Mouse (Mus musculus): ENCODE data around the gene Fbxl18. TPM values are rescaled to one million over a fixed set of nuclear protein-coding genes. Genes with fewer than 3 reads are reported as not detected.

Gene Fbxl18
- polyA plus RNA-seq (2012; rRNA removed; ENCODE audit: low replicate concordance) = 21.3 and 23.6 TPM in 2 replicates

GRCm38 (mm10) chr5:142894918-142895613 is at the start of gene Fbxl18:
Fbxl18 (minus strand) TSS chr5:142895421.

GRCm38 (mm10) chr5:142906532-142907047 is 11.4 kb upstream of the Fbxl18 start, which contains the start of gene Actb:
Actb (minus strand) TSS chr5:142906754.

GRCm38 (mm10) chr5:142817524-142818434 is 77.4 kb downstream of the Fbxl18 start, which contains the start of gene Tnrc18:
Tnrc18 (minus strand) TSS chr5:142817662.

Other genes with a start within 250 kb of the Fbxl18 start
- gene Slc29a4, start 202.9 kb downstream of the Fbxl18 start, polyA plus RNA-seq (2012; rRNA removed; ENCODE audit: low replicate concordance) = 2.2 and 2.3 TPM in 2 replicates
- 63.2 and 71.6 TPM in 2 replicates for gene Tnrc18, start 77.8 kb downstream of the Fbxl18 start, polyA plus RNA-seq (2012; rRNA removed; ENCODE audit: low replicate concordance)
- gene Actb, start 11.3 kb upstream of the Fbxl18 start, polyA plus RNA-seq (2012; rRNA removed; ENCODE audit: low replicate concordance) = 5,034 and 11,242 TPM in 2 replicates
- 9.2 and 14.1 TPM in 2 replicates for gene Fscn1, start 64.9 kb upstream of the Fbxl18 start, polyA plus RNA-seq (2012; rRNA removed; ENCODE audit: low replicate concordance)
- 18.3 and 22.1 TPM in 2 replicates for gene Rnf216, start 217.6 kb upstream of the Fbxl18 start, polyA plus RNA-seq (2012; rRNA removed; ENCODE audit: low replicate concordance)